Mouse (Mus musculus) olfactory bulb, adult 2 months (tissue): ENCODE measurements around the gene Dock6. TPM values are rescaled to one million over a fixed set of nuclear protein-coding genes. Genes with fewer than 3 reads are reported as not detected.

ENCODE experiments used
- H3K27ac ChIP-seq: fragments of 200-500 bp; 2 replicates; pipeline ENCODE4 v1.5.1; 2012; ENCODE audit warnings: low read depth, low read length; ENCODE audit not compliant: insufficient read depth
- H3K4me1 ChIP-seq: fragments of 200-500 bp; 2 replicates; pipeline ENCODE4 v1.6.1; 2012; ENCODE audit warnings: low read length; ENCODE audit not compliant: control insufficient read depth, insufficient read depth
- H3K4me3 ChIP-seq: fragments of 200-500 bp; 2 replicates; pipeline ENCODE4 v1.5.1; 2012; ENCODE audit warnings: mild to moderate bottlenecking, low read depth, low read length, moderate library complexity; ENCODE audit not compliant: insufficient read depth
- CTCF ChIP-seq: fragments of 200-500 bp; IDR thresholded peaks from 2 replicates; pipeline ENCODE4 v1.5.1; 2012; ENCODE audit warnings: low read depth, mild to moderate bottlenecking, low read length, moderate library complexity; ENCODE audit not compliant: insufficient read depth
- POLR2A ChIP-seq: fragments of 200-500 bp; IDR thresholded peaks from 2 replicates; pipeline ENCODE4 v1.6.1; 2012; ENCODE audit warnings: mild to moderate bottlenecking, low read depth, low read length, moderate library complexity; ENCODE audit not compliant: insufficient read depth
- WGBS: fragments of 180-500 bp; shearing (Covaris S2); methylation state at CpG from one replicate; pipeline ENCODE4 v1.1.7; 2018; 5-methylcytosine and 5-hydroxymethylcytosine counted together
- polyA plus RNA-seq: library from polyadenylated mRNA; stranded (reverse); fragments of >200 nt; gene quantifications from 2 replicates; pipeline ENCODE4 v1.2.4, GENCODE M21; 2012; ENCODE audit warnings: low replicate concordance; ENCODE audit not compliant: missing spikeins, insufficient read depth, insufficient read length

Gene Dock6
- polyA plus RNA-seq, 1 experiment, result not detected

DNA sequence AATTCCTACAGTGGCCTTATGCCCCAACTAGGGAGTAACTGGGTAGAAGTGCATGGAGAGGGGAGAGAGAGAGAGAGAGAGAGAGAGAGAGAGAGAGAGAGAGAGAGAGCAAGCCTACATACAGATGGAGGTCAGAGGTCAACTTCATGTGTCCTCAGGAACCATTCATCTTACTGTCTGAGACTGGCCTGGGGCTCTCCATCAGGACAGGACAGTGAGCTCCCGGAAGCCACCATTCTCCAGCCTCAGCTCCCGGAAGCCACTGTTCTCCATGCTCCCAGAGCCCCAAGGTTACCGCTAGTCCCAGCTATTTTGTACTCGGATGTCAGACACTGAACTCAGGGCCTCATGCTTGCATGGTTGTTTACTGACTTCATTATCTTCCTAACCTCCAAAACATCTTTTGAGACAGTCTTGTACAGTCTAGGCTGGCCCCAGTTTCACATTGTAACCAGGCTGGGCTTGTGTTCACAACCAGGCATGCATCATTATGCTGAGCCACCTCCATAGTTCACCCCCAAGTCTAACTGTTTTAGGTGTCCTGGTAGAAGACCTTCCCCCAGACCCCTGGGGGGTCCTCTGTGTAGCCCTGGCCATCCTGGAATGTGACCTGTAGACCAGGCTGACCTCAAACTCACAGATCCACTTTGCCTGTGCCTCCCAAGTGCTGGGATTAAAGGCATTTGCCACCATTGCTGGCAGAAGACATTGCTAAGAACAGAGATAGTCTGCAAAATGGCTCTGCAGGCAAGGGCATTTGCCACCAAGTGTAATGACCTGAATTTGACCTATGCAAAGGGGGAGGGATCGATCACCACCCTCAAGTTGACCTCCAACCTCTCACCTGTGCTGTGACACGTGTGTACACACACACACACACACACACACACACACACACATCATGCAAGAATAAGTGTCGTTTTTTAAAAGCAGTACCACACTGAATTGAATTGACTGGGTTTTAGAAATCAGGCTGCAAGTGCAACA, 2.5 kb downstream of the Dock6 start:
- H3K4me1 ChIP-seq, result peaks cover 17% of the 10 kb centered on the region
- WGBS, result 81% methylated on average over 7 of the region's 7 CpGs
- H3K27ac ChIP-seq, result no peak overlapping the region
- no peak overlapping the region for H3K4me3 ChIP-seq
- TF ChIP-seq CTCF (no peak), POLR2A (no peak)

DNA sequence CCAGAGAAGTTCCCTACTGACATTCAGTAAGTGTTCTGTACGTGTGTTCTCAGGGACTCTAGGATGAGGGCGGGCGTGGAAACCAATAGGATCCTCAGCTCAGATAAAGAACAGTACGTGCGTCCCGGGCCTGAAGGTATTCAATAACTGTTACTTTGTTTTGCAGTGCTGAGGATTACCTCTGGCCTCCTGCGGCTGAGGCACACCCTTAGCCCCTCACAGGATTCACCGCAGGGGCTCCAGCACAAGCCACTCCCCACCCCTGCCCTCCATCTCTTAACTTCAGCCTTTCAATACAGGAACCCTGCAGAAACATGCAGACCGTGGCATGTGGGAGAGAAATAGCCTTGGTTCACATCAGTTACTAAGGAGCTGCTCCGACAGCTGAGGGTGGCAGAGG, 4.5 kb downstream of the Dock6 start:
- TF ChIP-seq CTCF, result no peak
- H3K27ac ChIP-seq, result no peak overlapping the region
- peaks cover 12% of the 10 kb centered on the region for H3K4me1 ChIP-seq
- 62% methylated on average over 10 of the region's 10 CpGs for WGBS
- no peak overlapping the region for H3K4me3 ChIP-seq

- 54% methylated on average over 3 of the region's 3 CpGs for WGBS
- Histone ChIP-seq H3K4me1 (peaks cover 12% of the 10 kb centered on the region), H3K4me3 (no peak overlapping the region), H3K27ac (no peak overlapping the region)
- TF ChIP-seq POLR2A (no peak), CTCF (no peak)
Measured at GRCm38 (mm10) chr9:21847425-21847824, 5.0 kb downstream of the Dock6 start.

GRCm38 (mm10) chr9:21846755-21847341, 5.6 kb downstream of the Dock6 start:
- 36% methylated on average over 11 of the region's 11 CpGs for WGBS
- Histone ChIP-seq H3K4me1 (peaks cover 14% of the 10 kb centered on the region), H3K4me3 (no peak overlapping the region), H3K27ac (no peak overlapping the region)
- TF ChIP-seq CTCF, result no peak

- Histone ChIP-seq H3K4me3 (no peak overlapping the region), H3K27ac (no peak overlapping the region), H3K4me1 (peaks cover 14% of the 10 kb centered on the region)
- 65% methylated on average over 14 of the region's 14 CpGs for WGBS
- no peak for TF ChIP-seq POLR2A
- no peak for TF ChIP-seq CTCF
Measured at GRCm38 (mm10) chr9:21845381-21846080, 6.9 kb downstream of the Dock6 start.

GRCm38 (mm10) chr9:21843086-21843485, 9.3 kb downstream of the Dock6 start:
- 41% methylated on average over 6 of the region's 6 CpGs for WGBS
- no peak overlapping the region for H3K27ac ChIP-seq
- H3K4me1 ChIP-seq, result peaks cover 14% of the 10 kb centered on the region
- TF ChIP-seq POLR2A (no peak), CTCF (no peak)
- no peak overlapping the region for H3K4me3 ChIP-seq

DNA sequence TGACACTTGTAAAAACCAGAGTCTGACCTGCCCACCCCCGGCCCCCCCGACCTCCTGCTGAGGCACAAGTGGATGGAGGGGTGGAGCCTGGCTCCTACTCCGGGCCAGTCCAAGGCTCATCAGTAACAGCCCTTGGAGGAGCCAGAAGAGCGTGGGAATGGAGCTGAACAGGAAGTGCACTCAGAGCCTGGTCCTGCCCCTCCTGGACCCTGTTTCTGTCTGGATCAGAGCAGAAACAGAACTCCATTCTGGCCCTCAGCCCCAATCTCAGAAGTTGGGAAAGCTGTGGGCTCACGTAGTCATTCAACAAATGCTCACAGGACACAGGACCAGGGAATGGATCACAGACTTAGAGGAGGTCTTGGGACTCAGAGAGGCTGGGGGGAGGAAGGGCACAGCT, 10.0 kb downstream of the Dock6 start:
- peaks cover 10% of the 10 kb centered on the region for H3K4me1 ChIP-seq
- H3K4me3 ChIP-seq, result no peak overlapping the region
- no peak overlapping the region for H3K27ac ChIP-seq
- TF ChIP-seq POLR2A (no peak), CTCF (no peak)
- 55% methylated on average over 5 of the region's 5 CpGs for WGBS

- no peak overlapping the region for H3K27ac ChIP-seq
- peaks cover 7% of the 10 kb centered on the region for H3K4me1 ChIP-seq
- H3K4me3 ChIP-seq, result no peak overlapping the region
- TF ChIP-seq POLR2A (no peak), CTCF (no peak)
- WGBS, result 95% methylated on average over 6 of the region's 6 CpGs
Measured at GRCm38 (mm10) chr9:21841340-21841739, 11.1 kb downstream of the Dock6 start.

DNA sequence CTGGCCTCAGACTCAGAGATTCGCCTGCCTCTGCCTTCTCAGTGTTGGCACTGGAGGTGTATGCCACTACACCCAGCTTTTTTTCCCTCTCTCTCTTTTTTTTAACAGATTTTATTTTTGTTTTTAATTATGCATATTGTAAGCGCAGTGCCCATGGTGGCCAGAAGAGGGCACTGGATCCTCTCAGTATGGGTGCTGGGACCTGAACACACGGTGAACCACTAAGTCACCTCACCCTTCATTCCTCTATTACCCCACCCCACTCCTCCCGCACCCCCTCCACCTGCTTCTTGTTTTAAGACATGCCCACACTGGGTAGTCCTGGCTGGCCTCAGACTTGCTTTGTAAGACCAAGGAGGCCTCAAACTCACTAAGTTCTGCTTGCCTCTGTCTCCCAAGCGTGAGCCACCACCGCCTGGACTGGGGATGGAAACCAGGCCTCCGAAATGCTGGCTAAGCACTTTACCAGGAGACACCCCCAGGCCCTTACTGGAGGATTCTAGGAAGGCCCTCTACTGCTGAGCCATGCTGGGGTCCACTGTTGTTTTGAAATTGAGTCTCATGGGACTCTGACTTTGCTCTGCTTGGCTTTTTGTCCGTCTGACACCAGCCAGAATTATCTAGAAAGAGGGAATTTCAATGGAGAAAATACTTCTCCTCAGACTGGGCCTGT, 12.2 kb downstream of the Dock6 start:
- Histone ChIP-seq H3K27ac (no peak overlapping the region), H3K4me3 (no peak overlapping the region), H3K4me1 (peaks cover 7% of the 10 kb centered on the region)
- TF ChIP-seq CTCF (peak; percentile 22; the same call in 1 of the 2 replicates), POLR2A (no peak)
- 54% methylated on average over 8 of the region's 8 CpGs for WGBS
